Mouse (Mus musculus): ENCODE measurements at regions not wholly inside any gene's neighbourhood (a gene's known extent, or its start where the extent isn't known, plus 50 kb on each side); places are given as distances from the start of the nearest gene placed in this dataset.

GRCm38 (mm10) chr16:62459949-62460551 lies 326.6 kb downstream of the Nsun3 start:
- TF ChIP-seq CTCF (IDR thresholded peaks at IDR 0.05; ENCODE audit: low read depth) (no peak), EP300 (IDR thresholded peaks at IDR 0.05; ENCODE audit: low read depth) (no peak)

Measured in liver, postnatal 0 days (tissue).